Mouse (Mus musculus) frontal cortex, postnatal 10 days (tissue): Measurements from ENCODE around the gene Pnpla7.
A peak's percentile ranks its signal among the peaks of the same experiment; 100 is the strongest.
"Not testable (repeated sequence)": the region's sequence is repeated elsewhere in the genome, so short reads cannot be mapped to it uniquely, and the experiment has no call there.

Source experiments
- DNase-seq, 2 experiments: peaks; one replicate each; pipeline ENCODE4 v3.0.0; 2022; ENCODE audit warnings: low spot score in 2 of 2, mixed read lengths in 1 of 2

Pnpla7 gene

GRCm38 (mm10) chr2:24975704-24976297, at the start of gene Pnpla7:
Pnpla7 (plus strand) TSS chr2:24976033.
- peak; percentile 66 to 75 for DNase-seq

GRCm38 (mm10) chr2:24926345-24926964, 49.4 kb upstream of the Pnpla7 start:
- DNase-seq: no peak

GRCm38 (mm10) chr2:24926965-24927358, 48.9 kb upstream of the Pnpla7 start:
- no peak for DNase-seq

- no peak for DNase-seq
These were observed 47.9 kb upstream of the Pnpla7 start for GRCm38 (mm10) chr2:24927810-24928479.

- DNase-seq: no peak
These were observed 46.7 kb upstream of the Pnpla7 start for GRCm38 (mm10) chr2:24929119-24929518.

GRCm38 (mm10) chr2:24929593-24929992, 46.2 kb upstream of the Pnpla7 start:
- no peak for DNase-seq

- peak in 1 of 2 experiments; percentile 21 for DNase-seq
These were observed 41.3 kb upstream of the Pnpla7 start for GRCm38 (mm10) chr2:24934441-24934963.

GRCm38 (mm10) chr2:24935057-24935796, 40.6 kb upstream of the Pnpla7 start, which contains the start of gene Arrdc1:
Arrdc1 (minus strand) TSS chr2:24935252.
- DNase-seq: peak; percentile 83 to 86

GRCm38 (mm10) chr2:24942092-24942491, 33.7 kb upstream of the Pnpla7 start:
- no peak for DNase-seq

- not testable (repeated sequence) for DNase-seq
These were observed 31.5 kb upstream of the Pnpla7 start for GRCm38 (mm10) chr2:24944304-24944703.

GRCm38 (mm10) chr2:24949421-24950188, 26.2 kb upstream of the Pnpla7 start, which contains the start of gene Zmynd19:
Zmynd19 (plus strand) TSS chr2:24949792.
- DNase-seq: peak; percentile 96 to 97

- DNase-seq: no peak
These were observed 25.7 kb upstream of the Pnpla7 start for GRCm38 (mm10) chr2:24950189-24950535.

GRCm38 (mm10) chr2:24952537-24953055, 23.2 kb upstream of the Pnpla7 start:
- DNase-seq: no peak

- no peak for DNase-seq
These were observed 14.9 kb upstream of the Pnpla7 start for GRCm38 (mm10) chr2:24960910-24961309.

GRCm38 (mm10) chr2:24962304-24963000, 13.4 kb upstream of the Pnpla7 start, which contains the start of gene Dph7:
Dph7 (plus strand) TSS chr2:24962400.
- DNase-seq: peak; percentile 69 to 86

- DNase-seq: no peak
These were observed 5.4 kb upstream of the Pnpla7 start for GRCm38 (mm10) chr2:24970386-24970785.

GRCm38 (mm10) chr2:24974452-24974851, 1.4 kb upstream of the Pnpla7 start:
- not testable (repeated sequence) for DNase-seq

- peak; percentile 96 to 97 for DNase-seq
These were observed 728 bp upstream of the Pnpla7 start, which contains the start of gene Mrpl41 for GRCm38 (mm10) chr2:24974906-24975703. Mrpl41 (minus strand) TSS chr2:24975098.

- no peak for DNase-seq
These were observed 1.1 kb downstream of the Pnpla7 start for GRCm38 (mm10) chr2:24976960-24977359.
